Mouse (Mus musculus): ENCODE results near the gene Eipr1.

- TF ChIP-seq CTCF (IDR thresholded peaks at IDR 0.05; ENCODE audit: extremely low read depth, insufficient read depth, insufficient read length, insufficient replicate concordance): no peak
- TF ChIP-seq POLR2A (IDR thresholded peaks at IDR 0.05; ENCODE audit: low read depth, low read length): no peak
These were observed 57.3 kb downstream of the Eipr1 start for GRCm38 (mm10) chr12:28808786-28809375.
